Mouse (Mus musculus) gastrocnemius, postnatal 4 days (tissue): ENCODE measurements around the gene Olfr961. TPM values are rescaled to one million over a fixed set of nuclear protein-coding genes. Genes with fewer than 3 reads are reported as not detected.

Experiments used
- DNase-seq, 2 experiments: peaks; one replicate each; pipeline ENCODE4 v3.0.0; 2021 to 2022; ENCODE audit warnings: low spot score in 2 of 2, mixed read lengths in 2 of 2
- long read RNA-seq, 2 experiments: library from polyadenylated mRNA; stranded (forward); transcript quantifications; one replicate each; pipeline ENCODE4 v2.0.0; 2021
- total RNA-seq, 2 experiments: library from RNA; stranded (reverse); gene quantifications; 2 replicates each; pipeline ENCODE4 v1.2.3; 2021

Gene Olfr961
- not detected for total RNA-seq
- long read RNA-seq, experiment 1 = 0 reads
- long read RNA-seq, experiment 2 = 0 reads

- DNase-seq = no peak
These were observed at the start of gene Olfr961 for GRCm38 (mm10) chr9:39644785-39645184. Olfr961 (plus strand) TSS chr9:39645085.

GRCm38 (mm10) chr9:39602536-39603332, 42.2 kb upstream of the Olfr961 start:
- peak in 1 of 2 experiments; percentile 19 for DNase-seq

DNA sequence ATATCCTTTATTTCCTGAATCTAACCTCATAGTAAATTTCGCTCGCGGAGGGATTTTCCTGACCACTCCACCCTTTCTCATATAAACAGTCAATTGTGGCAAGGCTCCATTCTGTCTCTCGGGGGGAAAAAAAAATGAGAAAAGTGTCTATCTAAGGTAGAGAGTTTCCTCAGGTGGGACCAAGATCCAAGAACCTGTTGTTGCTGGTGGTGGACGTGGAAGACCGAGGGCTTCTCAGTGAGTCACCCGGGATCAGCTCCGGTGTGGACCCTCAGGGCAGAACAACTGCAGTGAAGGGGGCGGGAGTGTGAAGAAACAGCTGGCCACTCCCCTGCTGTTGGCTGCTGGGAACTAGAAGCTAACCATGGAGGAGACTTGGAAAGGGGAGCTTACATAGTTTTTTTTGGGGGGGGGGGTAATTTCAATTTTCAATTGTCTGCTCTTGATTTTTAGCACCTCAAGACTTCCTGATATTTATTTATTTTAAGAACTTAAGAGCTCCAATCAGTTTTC, 41.5 kb upstream of the Olfr961 start:
- DNase-seq = peak; percentile 31 to 66

DNA sequence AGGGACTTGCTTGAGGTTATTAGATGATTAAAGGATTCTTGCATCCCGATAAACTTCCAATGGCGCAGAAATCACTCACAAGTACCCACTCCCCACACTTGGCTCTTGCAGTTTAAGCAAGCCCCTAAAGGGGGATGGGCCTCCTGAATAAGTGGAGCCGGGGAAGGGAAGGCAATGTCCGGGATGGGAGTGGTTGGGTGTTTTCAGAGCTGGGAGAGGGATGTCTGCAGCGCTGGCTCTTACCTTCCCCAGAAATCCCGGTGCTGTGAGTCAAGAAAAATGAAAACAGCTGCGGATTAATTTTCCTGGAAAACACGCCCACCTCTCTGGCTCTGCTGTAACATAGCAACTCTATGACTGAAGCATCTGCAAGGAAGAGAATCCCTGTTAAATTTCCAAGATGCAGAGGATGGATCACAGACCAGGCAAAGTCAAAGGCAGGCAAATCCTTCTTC, 40.9 kb upstream of the Olfr961 start, which contains the start of gene AW551984:
TSS of gene AW551984 (minus strand) at position 405 of the 455 bp plus-strand sequence.
- peak in 1 of 2 experiments; percentile 52 for DNase-seq

GRCm38 (mm10) chr9:39608497-39608896, 36.4 kb upstream of the Olfr961 start:
- no peak for DNase-seq

- DNase-seq = no peak
These were observed 34.5 kb upstream of the Olfr961 start, which contains the start of gene Olfr148 for GRCm38 (mm10) chr9:39610355-39610754. Olfr148 (plus strand) TSS chr9:39610655.

DNA sequence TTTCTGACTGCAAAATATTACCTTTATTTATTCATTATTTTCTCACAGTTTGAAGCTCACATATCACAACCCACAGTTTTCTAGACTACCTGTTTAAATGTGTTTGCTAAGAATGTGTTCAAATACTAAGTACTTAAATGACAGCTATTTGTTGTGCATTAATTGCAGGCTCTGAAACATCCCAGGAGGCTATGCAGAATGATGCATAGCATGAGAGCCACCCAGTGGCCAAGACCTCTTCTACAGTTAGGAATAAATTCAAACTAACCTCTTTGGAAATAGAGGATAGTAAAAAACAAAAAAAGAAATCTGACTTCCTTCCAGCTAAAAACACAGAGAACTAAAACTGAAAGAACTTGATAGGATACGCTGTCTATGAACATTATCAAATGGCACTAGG, 32.9 kb upstream of the Olfr961 start:
- DNase-seq = peak in 1 of 2 experiments; percentile 17

DNA sequence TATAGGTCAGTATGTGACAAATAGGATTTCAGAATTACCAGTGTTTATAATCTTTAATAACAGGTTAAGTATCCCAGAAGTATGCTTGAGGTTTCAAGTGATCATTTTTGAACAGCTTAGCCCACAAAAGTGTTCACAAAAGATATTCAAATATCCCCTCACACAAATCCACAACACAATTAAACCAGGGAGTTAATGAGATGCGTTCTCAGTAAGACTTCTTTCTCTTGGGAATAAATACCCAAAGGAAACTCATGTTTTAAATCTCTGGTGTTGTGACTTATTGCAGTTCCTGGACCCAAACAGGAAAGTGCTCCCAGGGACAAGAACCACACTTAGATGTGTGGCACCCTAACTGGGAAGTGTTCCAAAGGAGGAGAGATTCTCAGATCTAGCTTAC, 23.8 kb upstream of the Olfr961 start, which contains the start of gene Olfr960:
TSS of gene Olfr960 (plus strand) at position 301 of the 400 bp plus-strand sequence.
- DNase-seq = no peak

DNA sequence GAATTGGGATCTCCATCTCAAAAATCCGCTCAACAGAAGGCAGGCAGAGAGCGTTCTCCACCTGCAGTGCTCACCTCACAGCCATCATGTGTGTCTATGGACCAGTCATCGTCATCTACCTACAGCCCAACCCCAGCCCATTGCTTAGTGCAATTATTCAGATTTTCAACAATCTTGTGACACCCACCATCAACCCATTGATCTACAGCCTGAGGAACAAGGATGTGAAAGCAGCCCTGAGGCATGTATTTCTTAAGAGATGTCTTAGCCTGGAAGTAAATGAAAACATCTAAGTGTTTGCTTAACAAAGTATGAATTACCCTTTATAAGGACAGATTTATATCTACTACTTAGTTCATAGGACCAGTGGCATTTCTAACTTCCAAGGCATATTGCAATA, 21.1 kb upstream of the Olfr961 start:
- DNase-seq = no peak

- DNase-seq = no peak
These were observed 20.2 kb upstream of the Olfr961 start for GRCm38 (mm10) chr9:39624711-39625110.

- no peak for DNase-seq
These were observed 15.8 kb upstream of the Olfr961 start for GRCm38 (mm10) chr9:39629069-39629468.

GRCm38 (mm10) chr9:39633913-39634594, 10.8 kb upstream of the Olfr961 start:
- DNase-seq = no peak

- DNase-seq = no peak
These were observed 2.5 kb downstream of the Olfr961 start for GRCm38 (mm10) chr9:39647382-39647781.

GRCm38 (mm10) chr9:39654756-39655396, 10.0 kb downstream of the Olfr961 start:
- DNase-seq = no peak

GRCm38 (mm10) chr9:39666905-39667304, 22.0 kb downstream of the Olfr961 start, which contains the start of gene Olfr963:
Olfr963 (plus strand) TSS chr9:39667205.
- no peak for DNase-seq

- DNase-seq = no peak
These were observed 24.8 kb downstream of the Olfr961 start for GRCm38 (mm10) chr9:39669723-39670122.

GRCm38 (mm10) chr9:39674820-39675219, 29.9 kb downstream of the Olfr961 start:
- DNase-seq = no peak

GRCm38 (mm10) chr9:39678557-39678956, 33.7 kb downstream of the Olfr961 start:
- no peak for DNase-seq

- DNase-seq = no peak
These were observed 34.4 kb downstream of the Olfr961 start for GRCm38 (mm10) chr9:39679280-39679679.
